In genomic region chr16:28879636-28880306, GRCm38 (mm10) we compare ENCODE assay signal across 17 mouse cellular contexts.
"Had no signal": no experiment of that assay in that cellular context is flagged by ENCODE, and none has a peak within 500 bp of the region (broad histone marks: within the 10 kb centered on the region; RNA-seq: fewer than 3 reads in every experiment).

No protein-coding gene starts in this region.

- H3K9ac ChIP-seq: limb, embryonic 12.5 days; liver, embryonic 13.5 days; liver, postnatal 0 days; lung, embryonic 15.5 days; neural tube, embryonic 15.5 days had no signal

- ATAC-seq: midbrain, embryonic 16.5 days had no signal

- DNase-seq: kidney, adult 11 months; kidney, adult 9 months; liver; liver, embryonic 13.5 days; lung, postnatal 14 days; right cerebral cortex, postnatal 25 days; thymus, postnatal 4 days had no signal

- H3K4me2 ChIP-seq: limb, embryonic 12.5 days; liver, embryonic 13.5 days; midbrain, embryonic 11.5 days had no signal

- H3K27ac ChIP-seq: kidney, postnatal 0 days; layer of hippocampus, adult 2 months; limb, embryonic 12.5 days; liver, embryonic 13.5 days; lung, embryonic 15.5 days; macrophage had no signal

- H3K4me3 ChIP-seq: layer of hippocampus, adult 2 months; limb, embryonic 12.5 days; liver, embryonic 13.5 days; lung, embryonic 15.5 days; megakaryocyte, embryonic 14.5 days; neural tube, embryonic 15.5 days had no signal

- H3K27me3 ChIP-seq: limb, embryonic 12.5 days; liver, embryonic 13.5 days; lung, embryonic 15.5 days; megakaryocyte, embryonic 14.5 days; neural tube, embryonic 15.5 days had no signal

- H3K4me1 ChIP-seq: megakaryocyte, embryonic 14.5 days had no signal

- H3K9me3 ChIP-seq: limb, embryonic 12.5 days; liver, embryonic 13.5 days; lung, embryonic 15.5 days; neural tube, embryonic 15.5 days had no signal

- H3K36me3 ChIP-seq: limb, embryonic 12.5 days; liver, embryonic 13.5 days; lung, embryonic 15.5 days; neural tube, embryonic 15.5 days had no signal
